Mouse (Mus musculus) gastrocnemius, postnatal 25 days (tissue): Measurements from ENCODE around the gene Glt1d1. TPM values are rescaled to one million over a fixed set of nuclear protein-coding genes. Genes with fewer than 3 reads are reported as not detected.

ENCODE experiments used
- DNase-seq: peaks from one replicate; pipeline ENCODE4 v3.0.0; 2022
- long read RNA-seq, 2 experiments: library from polyadenylated mRNA; stranded (forward); transcript quantifications; one replicate each; pipeline ENCODE4 v2.0.0; 2021
- total RNA-seq, 2 experiments: library from RNA; stranded (reverse); gene quantifications; 1 replicate in 1 of 2; 2 replicates in 1 of 2; pipeline ENCODE4 v1.2.3; 2021

Gene Glt1d1
- total RNA-seq = not detected
- long read RNA-seq, experiment 1 = 0 reads
- long read RNA-seq, experiment 2 = 0 reads

GRCm38 (mm10) chr5:127632167-127633145 is at the start of gene Glt1d1, which contains the start of gene Slc15a4:
Glt1d1 (plus strand) TSS chr5:127632262.
Slc15a4 (minus strand) TSS chr5:127632897.
- no peak for DNase-seq

- no peak for DNase-seq
These were observed 48.4 kb upstream of the Glt1d1 start for GRCm38 (mm10) chr5:127583658-127584057.

- DNase-seq = no peak
These were observed 44.2 kb upstream of the Glt1d1 start for GRCm38 (mm10) chr5:127587854-127588253.

DNA sequence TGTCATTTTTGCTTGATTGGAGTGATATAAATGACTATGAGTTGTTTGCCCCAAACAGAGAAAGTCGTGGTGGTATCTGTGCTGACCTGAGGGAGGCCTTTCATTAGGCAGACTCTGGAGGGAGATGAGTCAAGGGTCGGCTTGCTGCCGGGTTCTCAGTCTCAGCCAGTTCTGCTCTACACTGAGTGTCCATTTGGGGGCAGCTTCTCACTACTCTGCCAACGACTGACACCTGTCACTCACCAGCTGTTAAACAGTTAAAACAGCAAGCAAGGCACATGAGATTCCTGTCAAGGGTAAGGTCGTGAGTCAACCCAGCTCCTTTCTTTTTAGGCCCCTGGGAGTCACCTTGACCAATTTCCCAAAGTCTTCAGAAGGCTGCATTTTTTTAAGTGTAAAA is 39.7 kb upstream of the Glt1d1 start:
- DNase-seq = no peak

DNA sequence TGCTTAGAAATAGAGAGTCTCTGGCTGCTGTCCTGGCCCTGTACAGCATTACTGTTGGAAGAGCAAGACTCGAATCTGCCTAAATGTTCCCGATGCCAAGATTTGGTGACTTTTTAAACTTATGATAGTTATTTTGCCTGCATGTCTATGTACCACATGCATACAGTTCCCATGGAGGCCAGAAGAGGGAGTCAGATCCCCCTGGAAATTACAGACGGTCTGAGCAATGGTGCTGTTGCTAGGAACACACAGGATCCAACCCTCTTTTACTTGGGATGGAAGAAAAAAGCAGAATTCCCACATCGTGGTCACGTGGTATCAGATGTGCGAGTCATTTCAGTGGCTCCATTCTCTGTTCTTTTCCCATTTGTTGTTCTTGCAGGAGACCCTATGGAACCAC is 39.2 kb upstream of the Glt1d1 start:
- no peak for DNase-seq

DNA sequence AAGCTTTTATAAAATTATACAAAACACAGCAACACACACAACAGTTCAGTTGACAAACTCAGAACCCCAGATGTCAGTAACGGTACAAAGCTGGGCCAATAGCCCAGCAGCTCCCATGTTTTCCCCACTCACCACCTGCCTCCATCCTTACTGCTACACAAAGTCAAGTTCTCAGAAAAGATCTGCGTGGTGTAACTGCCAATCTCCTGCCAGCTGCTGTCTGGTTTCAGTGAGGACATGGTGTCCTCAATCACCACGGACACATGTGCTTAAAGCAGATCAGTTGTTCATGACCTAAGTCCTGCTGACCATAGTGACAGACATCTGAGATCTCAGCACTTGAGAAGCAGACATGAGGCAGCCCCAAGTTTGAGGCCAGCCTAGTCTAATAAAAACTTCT is 36.4 kb upstream of the Glt1d1 start:
- no peak for DNase-seq

DNA sequence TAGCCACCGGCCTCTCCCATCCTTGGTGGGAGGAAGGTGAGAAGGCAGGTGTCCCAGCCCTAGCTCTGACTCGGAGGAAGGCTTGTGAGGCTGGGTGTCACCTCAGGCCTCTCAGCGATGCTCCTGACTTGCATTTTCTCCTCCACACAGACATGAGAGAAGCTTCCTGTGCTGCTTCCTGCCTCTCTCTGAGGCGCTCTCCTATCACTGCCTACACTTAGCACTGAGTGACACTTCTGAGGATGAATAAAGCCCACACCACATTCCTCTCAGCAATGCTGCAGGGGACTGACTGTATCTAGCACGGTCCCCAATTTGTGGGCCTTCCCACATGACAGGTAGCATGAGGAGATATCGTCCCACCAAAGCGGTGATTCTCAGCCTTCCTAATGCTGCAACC is 35.2 kb upstream of the Glt1d1 start:
- DNase-seq = no peak

DNA sequence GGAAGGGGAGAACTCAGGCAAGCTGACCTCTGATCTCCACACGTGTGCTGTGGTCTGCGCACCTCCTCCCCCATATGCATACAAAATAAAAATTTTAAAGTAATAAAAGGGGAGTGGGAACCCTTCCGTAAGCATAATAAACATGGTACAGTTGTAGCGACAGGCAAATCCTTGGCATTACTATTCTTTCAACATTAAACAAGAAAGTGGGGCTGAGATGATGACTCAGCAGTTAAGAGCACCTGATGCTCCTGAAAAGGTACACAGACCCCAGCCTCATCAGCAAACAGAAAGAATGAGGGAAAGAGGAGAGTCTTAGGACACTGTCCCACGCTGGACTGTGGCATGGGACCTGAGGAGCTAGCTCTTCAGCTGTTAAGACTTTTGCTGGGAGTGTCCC is 29.1 kb upstream of the Glt1d1 start:
- DNase-seq = no peak

- no peak for DNase-seq
These were observed 24.6 kb upstream of the Glt1d1 start for GRCm38 (mm10) chr5:127607507-127607906.

- DNase-seq = no peak
These were observed 22.8 kb upstream of the Glt1d1 start for GRCm38 (mm10) chr5:127609191-127609714.

DNA sequence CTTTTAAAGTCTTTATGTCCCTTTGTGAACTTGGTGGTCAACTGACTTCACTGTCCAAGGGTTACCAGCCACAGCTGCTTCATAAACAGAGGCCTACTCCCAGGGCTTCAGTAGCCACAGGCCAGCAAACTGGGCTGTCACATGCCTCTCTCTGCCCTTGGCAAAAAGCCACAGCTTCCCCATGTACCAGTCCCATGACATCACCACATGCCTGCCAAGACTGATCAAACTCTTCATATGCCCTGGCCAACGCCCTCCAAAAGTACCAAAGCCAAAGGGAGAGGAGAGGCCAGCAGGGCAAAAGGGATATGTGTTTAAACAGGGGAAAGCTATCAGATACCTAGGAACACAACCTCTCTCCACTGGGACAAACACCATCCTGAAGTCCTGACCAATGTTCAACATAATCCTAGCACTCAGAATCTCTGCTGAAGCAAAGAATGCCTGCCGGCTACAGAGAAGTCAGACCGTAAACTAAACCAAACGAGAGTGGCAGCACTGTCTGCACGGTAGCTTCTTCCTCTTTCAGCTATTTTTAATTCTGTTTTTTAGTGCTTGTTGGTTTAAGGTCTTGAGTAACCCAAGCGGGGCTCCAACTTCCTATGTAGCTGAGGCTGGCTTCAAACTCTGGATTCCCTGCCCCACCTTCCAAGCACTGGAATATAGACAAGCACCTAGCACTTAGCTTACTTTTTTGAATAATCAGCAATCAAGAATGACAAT is 21.1 kb upstream of the Glt1d1 start:
- peak; percentile 58 for DNase-seq

DNA sequence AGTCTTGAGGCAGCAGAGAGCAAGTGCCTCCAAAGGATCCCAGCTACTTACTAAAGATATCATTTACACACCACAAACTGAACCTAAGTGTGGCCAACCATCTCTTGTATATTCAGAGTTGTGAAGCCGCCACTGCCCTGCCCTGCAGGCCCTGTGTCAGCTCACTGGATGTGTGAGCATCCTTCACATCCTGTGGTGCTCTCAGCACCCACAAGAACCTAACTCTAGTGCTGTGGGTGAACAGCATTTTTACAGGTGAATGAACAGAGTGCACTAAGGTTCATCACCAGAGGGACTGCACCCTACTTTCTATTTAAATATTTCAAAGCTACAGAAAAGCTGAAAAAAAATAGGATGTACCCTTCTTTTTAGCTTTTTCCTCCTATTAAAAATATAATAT is 20.2 kb upstream of the Glt1d1 start:
- no peak for DNase-seq

DNA sequence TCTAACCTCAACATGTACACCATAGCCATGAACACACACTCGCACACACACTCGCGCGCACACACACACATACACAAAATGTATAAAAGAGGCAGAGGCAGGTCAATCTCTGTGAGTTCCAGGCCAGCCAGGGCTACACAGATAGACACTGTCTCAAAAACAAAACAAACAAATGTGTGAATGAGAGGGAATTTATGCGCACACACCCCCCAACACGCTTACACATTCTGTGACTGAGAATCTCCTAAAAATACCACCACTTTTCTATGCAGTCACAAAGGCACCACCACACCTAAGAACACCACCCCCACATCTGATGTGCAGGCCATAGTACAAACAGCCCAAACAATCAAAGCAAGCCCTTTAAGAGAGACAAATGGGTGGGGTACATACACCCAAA is 19.7 kb upstream of the Glt1d1 start:
- DNase-seq = no peak

DNA sequence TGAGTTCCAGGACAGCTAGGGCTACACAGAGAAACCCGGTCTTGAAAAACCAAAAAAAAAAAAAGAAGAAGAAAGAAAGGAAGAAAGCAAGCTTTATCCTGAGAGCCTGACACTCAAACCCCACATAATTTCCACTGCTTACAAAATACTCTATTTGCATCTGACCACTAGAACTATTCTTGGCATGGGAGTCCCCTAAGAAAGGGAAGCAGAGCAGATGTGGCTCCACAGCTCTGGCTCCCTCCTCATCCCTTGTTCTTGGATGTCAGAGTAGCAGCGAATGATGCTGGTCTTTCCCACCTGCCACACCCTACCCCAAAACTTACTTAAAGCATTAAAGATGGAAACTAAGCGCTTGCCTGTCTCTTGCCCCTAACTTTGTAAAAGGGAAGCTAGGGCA is 16.6 kb upstream of the Glt1d1 start:
- no peak for DNase-seq

DNA sequence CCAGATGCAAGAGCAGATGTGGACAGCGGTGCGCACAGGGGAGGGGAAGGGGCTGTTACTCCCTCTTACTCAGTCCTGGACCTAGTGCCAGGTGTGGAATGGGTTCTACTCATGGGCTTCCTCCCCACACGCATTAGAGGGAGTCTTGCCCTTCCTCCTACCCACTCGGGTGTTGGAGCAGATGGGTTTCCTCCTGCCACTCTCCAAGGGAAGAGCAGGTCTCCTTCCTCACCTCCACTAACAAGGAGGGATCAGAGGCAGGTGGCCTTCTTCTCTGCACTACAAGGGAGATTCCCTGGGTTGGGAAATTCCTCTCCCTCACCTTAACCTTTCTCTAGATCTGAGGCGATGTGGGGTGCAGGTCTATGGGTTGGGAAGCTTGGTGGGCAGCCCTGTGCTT is 15.9 kb upstream of the Glt1d1 start:
- no peak for DNase-seq

- DNase-seq = peak; percentile 97
These were observed 15.0 kb upstream of the Glt1d1 start for GRCm38 (mm10) chr5:127616884-127617635.

- DNase-seq = no peak
These were observed 13.2 kb upstream of the Glt1d1 start for GRCm38 (mm10) chr5:127618834-127619233.

DNA sequence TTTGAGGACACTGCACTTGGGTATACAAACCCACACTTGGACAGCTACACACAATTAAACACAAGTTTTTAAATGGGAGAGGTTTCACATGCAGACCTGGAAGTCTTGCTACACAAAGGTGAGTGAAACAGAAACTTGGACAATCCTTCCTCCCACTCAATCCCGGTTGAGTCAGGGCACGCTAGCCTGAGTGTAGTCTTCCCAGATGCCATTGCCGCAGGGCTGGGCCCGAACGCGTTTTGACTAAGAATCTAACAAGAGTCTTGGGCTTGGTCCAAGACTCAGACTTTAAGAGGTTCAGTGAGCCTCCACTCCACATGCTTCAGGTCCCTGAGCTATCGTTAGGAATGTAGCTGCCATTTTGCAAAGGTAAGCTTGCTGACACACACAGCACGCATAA is 11.7 kb upstream of the Glt1d1 start:
- no peak for DNase-seq

GRCm38 (mm10) chr5:127621108-127621507 is 11.0 kb upstream of the Glt1d1 start:
- DNase-seq = no peak

DNA sequence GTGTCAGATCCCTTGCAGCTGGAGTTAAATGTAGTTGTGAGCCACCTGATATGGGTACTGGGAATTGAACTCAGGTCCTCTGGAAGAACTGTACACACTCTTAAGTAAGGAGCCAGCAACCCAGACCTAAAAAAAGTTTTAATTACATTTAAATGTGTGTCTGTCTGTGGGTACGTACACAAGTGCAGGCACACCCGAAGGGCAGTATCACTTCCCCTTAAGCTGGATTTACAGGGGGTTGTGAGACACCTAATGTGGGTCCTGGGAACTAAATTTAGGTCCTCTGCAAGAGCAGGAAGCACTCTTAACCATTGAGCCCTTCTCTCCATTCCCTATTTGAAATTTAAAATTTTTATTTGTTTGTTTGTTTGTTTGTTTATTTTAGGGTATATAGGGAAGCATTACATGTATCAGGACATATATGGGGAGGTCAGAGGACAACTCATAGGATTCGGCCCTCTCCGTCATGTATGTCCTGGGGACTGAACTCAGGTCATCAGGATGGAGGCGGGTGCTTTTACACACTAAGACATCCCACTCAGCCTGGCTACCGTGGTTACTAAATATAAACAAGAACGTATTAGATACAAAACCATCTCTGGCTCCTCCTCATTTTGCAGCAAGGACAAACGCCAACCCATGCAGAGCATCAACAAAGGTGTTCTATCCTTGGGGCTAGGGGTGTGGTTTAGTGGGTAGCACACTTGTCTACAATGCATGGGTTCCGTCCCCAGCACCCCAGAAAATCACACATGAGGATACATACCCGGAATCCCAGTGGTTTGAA is 7.4 kb upstream of the Glt1d1 start:
- no peak for DNase-seq

- DNase-seq = no peak
These were observed 4.8 kb upstream of the Glt1d1 start for GRCm38 (mm10) chr5:127627242-127627641.
